Mouse (Mus musculus): ENCODE data around the gene Nol6.

- no peak for TF ChIP-seq CTCF (IDR thresholded peaks at IDR 0.05; ENCODE audit: low read depth)
- TF ChIP-seq EP300 (IDR thresholded peaks at IDR 0.05; ENCODE audit: low read depth) = no peak
These were observed 26.2 kb downstream of the Nol6 start, which contains the start of gene Aqp3 for GRCm38 (mm10) chr4:41097871-41098576.
